Mouse (Mus musculus): Measurements from ENCODE around the gene Olfr493.

Gene Olfr493

DNA sequence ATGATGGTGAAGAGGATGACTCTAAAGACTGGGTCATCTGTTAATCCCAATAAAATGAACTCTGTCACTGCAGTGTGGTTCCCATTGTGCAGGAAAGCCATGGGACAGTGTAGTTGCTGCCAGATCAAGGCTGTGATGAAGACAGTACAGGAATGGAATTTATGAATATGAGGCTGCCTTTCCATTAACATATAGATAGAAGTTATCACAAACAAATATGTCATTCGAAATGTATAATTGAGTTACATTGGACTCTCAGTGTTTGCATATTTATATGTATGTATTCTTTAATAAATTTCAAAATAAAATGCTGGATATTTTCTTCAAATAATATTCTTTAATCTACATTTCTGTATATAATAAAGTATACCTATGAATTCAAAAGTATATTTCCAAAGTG, at the start of gene Olfr493:
Gene Olfr493 (minus strand): TSS at position 101 of the 400 bp plus-strand sequence.
- DNase-seq = no peak

DNA sequence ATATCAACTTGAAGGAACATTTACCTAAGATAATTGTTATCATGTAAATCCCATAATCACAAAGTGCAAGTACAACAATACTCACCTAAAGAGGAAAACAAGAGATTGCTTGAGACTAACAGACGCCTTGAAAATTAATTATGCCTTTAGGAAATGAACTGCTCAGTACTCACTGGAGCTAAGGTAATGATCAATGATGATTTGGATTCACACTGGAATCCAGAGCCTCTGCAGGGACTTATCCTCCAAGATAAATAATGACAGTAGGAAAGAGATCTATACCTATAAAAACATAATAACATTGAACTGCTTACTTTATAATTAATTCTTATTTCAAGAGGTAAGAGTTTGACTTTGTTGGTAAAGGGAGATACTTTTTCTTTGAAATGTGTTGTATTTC, 46.1 kb upstream of the Olfr493 start, which contains the start of gene Olfr495:
Gene Olfr495 (plus strand): TSS at position 301 of the 400 bp plus-strand sequence.
- DNase-seq = no peak

DNA sequence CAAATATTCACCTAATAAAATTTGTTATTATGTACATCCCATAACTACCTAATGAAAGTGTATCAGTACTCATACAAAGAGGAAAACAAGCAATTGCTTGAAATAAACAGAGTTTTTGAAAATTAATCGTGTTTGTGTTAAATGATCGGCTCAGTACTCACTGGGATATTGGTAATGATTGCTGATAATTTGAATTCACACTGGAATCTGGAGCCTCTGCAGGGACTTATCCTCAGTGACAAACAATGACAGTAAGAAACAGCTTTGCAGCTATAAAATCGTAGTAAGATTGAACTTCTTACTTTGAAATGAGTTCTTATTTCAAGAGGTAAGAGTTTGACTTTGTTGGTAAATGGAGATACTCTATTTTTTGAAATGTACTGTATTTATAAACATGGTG, 18.3 kb upstream of the Olfr493 start, which contains the start of gene Olfr494:
Gene Olfr494 (plus strand): TSS at position 301 of the 400 bp plus-strand sequence.
- no peak for DNase-seq

- no peak for DNase-seq
Observed at GRCm38 (mm10) chr7:108323574-108323973, 23.2 kb downstream of the Olfr493 start, which contains the start of gene Olfr492. Gene Olfr492, minus strand, starts transcription at chr7:108323674.

DNA sequence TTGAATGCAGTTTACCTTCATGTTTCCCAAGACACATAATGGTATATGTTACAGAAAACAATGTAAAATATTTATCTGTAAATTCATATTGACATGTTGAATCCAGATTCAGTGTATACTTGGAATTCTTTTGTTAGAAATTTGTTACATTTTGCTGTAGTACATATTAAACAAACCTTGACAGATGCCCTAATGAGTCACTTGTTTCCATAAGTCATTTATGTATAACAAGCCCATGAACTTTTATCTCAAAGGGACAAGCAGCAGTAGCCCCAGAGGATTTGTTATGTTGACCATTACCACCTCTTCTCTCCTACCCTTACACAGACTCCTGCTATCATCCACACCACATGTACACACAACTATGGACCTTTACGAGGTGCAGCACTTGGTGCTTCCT, 33.6 kb downstream of the Olfr493 start, which contains the start of gene Olfr491:
Gene Olfr491 (plus strand): TSS at position 301 of the 400 bp plus-strand sequence.
- no peak for DNase-seq

Measured in thymus, postnatal 36 days (tissue).